Mouse (Mus musculus) E14TG2a.4 (cell line): Measurements from ENCODE around the gene Slc9a5.
A peak's percentile ranks its signal among the peaks of the same experiment; 100 is the strongest.

Experiments
- H3K27me3 ChIP-seq: 2 replicates; pipeline ENCODE4 v1.6.1; 2014; ENCODE audit warnings: low read length, control low read depth; ENCODE audit not compliant: insufficient read depth
- H3K36me3 ChIP-seq: 2 replicates; pipeline ENCODE4 v1.6.1; 2014; ENCODE audit warnings: low read length, control low read depth; ENCODE audit not compliant: insufficient read depth
- H3K4me1 ChIP-seq: replicated peaks from 2 replicates; pipeline ENCODE4 v1.6.1; 2014; ENCODE audit warnings: low read depth, low read length, control low read depth
- H3K4me3 ChIP-seq: replicated peaks from 2 replicates; pipeline ENCODE4 v1.5.1; 2014; ENCODE audit warnings: mild to moderate bottlenecking, low read length
- H3K9me3 ChIP-seq: 2 replicates; pipeline ENCODE4 v1.6.1; 2014; ENCODE audit warnings: low read length, control low read depth
- CTCF ChIP-seq: conservative IDR thresholded peaks from 2 replicates; pipeline ENCODE4 v1.5.1; 2014; ENCODE audit warnings: low read length
- NANOG ChIP-seq: IDR thresholded peaks from 2 replicates; pipeline ENCODE4 v1.6.1; 2014; ENCODE audit warnings: borderline replicate concordance, low read length, mixed read lengths
- POU5F1 ChIP-seq: IDR thresholded peaks from 2 replicates; pipeline ENCODE4 v1.6.1; 2014; ENCODE audit warnings: low read length, borderline replicate concordance

Gene Slc9a5

DNA sequence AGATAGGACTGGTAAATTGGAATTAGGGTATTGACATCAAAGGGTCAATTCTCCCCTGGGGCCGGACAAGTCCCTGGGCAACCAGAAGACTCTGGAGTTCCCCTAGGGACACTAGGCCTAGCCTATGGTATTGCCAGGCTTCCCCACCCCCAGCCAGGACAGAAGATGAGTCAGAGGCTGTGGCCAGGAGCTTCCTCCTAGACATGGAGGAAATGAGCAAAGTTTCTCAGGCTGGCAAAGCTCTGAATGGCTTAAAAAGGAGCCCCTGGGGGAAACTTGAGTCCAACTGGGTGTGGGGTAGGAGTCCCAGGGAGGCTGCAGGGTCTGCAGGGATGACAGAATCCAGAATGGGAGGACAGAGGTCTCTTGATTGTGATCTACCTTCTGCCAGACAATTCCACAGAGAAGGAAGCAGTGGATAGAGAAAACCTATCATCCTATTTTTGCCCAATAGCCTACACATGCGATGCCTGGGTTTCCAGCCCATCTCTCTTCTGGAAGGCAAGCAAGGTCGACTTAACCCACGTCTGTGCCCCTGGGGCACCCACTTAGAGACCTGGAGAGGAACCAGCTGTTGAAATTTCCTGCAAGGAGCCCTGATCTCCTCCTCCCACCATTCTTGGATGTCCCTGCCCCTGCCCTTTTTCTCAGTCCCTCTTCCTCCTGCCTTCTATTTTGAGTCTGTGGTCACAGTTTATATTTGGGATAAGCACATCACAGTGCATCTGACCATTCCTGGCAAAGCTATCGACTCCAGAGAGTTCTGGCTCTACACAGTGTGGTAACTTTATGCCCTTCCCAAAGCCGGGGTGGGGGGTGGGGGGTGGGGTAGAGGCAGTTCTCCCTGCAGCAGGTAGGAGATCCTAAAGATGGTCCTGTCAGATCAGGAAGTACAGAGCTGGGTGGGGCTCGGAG lies 3.3 kb upstream of the Slc9a5 start:
- TF ChIP-seq POU5F1 (no peak), NANOG (no peak), CTCF (no peak)

GRCm38 (mm10) chr8:105346611-105347427 lies 1.8 kb upstream of the Slc9a5 start:
- 0 out of 2 replicates have a peak, but pooled peaks cover 4% of the 10 kb centered on the region for H3K36me3 ChIP-seq
- peaks cover 44% of the 10 kb centered on the region for H3K27me3 ChIP-seq
- no peak for TF ChIP-seq POU5F1
- no peak for TF ChIP-seq NANOG
- no peak for TF ChIP-seq CTCF
- H3K4me1 ChIP-seq = peaks cover 71% of the 10 kb centered on the region
- H3K4me3 ChIP-seq = peak overlapping the region; percentile 90
- H3K9me3 ChIP-seq = no peaks in the 10 kb centered on the region

More for the DNA sequence above, 3.3 kb upstream of the Slc9a5 start:
- H3K36me3 ChIP-seq = 0 out of 2 replicates have a peak, but pooled peaks cover 4% of the 10 kb centered on the region
- H3K4me3 ChIP-seq = 0 out of 2 replicates have a peak overlapping the region, but pooled peaks have one; percentile 13
- no peaks in the 10 kb centered on the region for H3K9me3 ChIP-seq
- H3K27me3 ChIP-seq = peaks cover 33% of the 10 kb centered on the region
- H3K4me1 ChIP-seq = peaks cover 82% of the 10 kb centered on the region

DNA sequence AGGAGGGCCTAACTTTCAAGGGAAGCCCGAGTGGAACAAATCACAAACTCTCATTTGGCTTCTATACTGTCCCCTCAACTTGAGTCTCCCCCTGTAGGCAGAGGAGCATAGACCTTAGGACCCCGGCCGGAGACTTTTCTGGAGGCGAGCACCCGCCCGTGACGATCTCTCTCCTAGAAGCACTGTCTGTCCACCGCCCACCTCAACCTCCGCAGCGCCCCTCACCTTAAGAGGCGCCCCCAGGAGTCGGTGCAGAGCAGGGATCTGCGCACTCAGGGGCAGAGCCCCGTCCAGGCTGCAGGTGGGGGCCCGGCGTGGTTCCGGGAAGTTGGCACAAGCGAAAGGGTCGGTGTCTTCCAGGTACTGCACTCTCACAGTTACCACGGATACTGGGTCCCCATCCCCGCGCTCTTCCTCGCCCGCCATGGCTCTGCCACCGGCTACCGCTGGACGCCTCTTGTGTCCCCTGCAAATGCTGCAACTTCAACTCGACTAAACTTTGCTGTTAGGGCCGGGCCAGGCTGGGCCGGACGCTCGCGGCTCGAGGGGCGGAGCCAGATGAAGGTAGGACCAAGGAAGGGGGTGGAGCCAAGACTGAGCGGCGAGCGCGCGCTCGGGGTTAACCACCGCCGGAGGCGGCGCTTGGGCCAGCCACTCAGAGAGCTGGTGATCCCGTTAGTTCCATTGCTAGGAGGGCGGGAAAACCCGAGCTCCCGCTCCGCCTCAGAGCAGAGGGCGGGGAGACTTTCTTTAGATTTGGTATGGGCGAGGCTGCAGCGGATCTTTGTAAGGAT lies 1.0 kb upstream of the Slc9a5 start, which contains the start of gene Fhod1:
Fhod1 (minus strand) TSS at position 526 of the 794 bp plus-strand sequence.
- Histone ChIP-seq H3K36me3 (0 out of 2 replicates have a peak, but pooled peaks cover 4% of the 10 kb centered on the region), H3K27me3 (peaks cover 44% of the 10 kb centered on the region), H3K9me3 (no peaks in the 10 kb centered on the region), H3K4me3 (peak within 1 kb of the TSS; percentile 90), H3K4me1 (peaks cover 64% of the 10 kb centered on the region)
- peak; percentile 25 for TF ChIP-seq CTCF
- TF ChIP-seq POU5F1 = no peak

DNA sequence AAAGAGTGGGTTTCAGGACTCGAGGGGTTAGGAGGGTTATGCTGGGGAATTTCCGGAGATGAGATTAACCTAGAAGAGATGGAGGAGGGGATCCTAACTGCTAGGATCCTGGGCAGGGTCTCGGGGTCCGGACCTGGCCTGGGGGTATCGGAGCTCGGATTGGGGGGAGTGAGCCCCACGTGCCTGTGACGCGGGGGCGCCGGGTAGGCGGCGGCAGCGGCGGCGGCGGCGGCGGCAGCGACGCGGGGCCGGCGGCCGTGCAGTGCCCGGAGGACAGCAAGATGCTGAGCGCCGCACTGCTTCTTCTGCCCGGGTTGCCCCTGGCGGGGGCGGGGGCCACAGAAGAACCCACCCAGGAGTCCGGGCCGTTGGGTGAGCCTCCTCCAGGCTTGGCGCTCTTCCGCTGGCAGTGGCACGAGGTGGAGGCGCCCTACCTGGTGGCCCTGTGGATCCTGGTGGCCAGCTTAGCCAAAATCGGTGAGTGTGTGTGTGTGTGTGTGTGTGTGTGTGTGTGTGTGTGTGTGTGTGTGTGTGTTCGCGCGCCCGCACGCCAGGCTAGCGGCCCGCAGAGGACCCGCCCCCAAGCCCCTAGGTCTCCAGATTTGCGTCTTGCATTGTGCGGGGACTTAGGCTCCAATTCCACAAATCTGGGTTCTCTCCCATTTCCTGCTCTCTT lies 591 bp downstream of the Slc9a5 start:
- Histone ChIP-seq H3K4me1 (peaks cover 57% of the 10 kb centered on the region), H3K4me3 (peak overlapping the region; percentile 90), H3K9me3 (no peaks in the 10 kb centered on the region), H3K27me3 (peaks cover 44% of the 10 kb centered on the region), H3K36me3 (no peaks in the 10 kb centered on the region)
- no peak for TF ChIP-seq NANOG
- no peak for TF ChIP-seq CTCF
- no peak for TF ChIP-seq POU5F1

DNA sequence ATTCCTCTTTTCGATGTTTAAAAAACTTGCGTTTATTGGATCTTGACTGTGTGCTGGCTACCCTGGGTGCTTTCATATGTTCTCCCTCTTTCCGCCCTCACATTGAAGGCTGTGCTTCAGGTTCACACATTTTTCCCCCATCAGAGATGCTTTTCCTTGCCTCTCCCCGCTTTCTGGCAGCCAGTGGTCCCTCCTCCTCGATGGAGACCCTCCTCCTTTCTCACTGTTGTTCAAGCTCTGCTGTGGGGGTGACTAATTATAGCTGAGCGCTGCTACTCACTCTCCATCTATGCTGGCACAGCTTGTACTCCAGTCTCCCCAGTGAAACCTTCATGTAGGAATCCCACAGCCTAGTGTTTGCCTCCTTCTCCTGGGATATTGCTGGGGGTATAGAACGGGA lies 1.5 kb downstream of the Slc9a5 start:
- peaks cover 41% of the 10 kb centered on the region for H3K27me3 ChIP-seq
- TF ChIP-seq POU5F1 (no peak), NANOG (no peak), CTCF (no peak)
- H3K4me1 ChIP-seq = peaks cover 56% of the 10 kb centered on the region
- H3K9me3 ChIP-seq = no peaks in the 10 kb centered on the region
- no peak overlapping the region for H3K4me3 ChIP-seq
- H3K36me3 ChIP-seq = no peaks in the 10 kb centered on the region

DNA sequence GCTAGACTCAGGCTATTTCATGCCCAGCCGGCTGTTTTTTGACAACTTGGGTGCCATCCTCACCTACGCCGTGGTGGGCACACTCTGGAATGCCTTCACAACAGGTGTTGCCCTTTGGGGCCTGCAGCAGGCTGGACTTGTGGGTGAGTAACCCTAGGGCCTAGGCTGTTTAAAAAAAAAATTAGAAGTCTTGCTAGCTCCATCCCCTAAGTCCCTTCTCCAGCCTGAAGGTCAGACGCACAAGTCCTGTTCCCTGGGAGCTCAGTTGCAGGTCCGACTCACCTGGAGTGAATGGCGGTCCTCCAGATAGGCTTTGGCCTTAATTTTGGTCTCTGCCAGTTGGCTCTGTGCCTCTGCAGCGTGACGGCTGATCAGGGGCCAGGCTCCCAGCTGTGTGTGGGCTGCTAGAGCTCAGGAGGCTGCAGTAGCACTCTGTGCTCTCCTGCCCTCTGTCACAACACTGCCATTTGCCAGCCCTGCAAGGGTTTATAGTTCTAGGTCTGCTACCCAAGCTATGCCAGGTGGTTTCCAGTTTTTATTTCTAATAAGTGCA lies 5.0 kb downstream of the Slc9a5 start:
- peaks cover 27% of the 10 kb centered on the region for H3K27me3 ChIP-seq
- no peaks in the 10 kb centered on the region for H3K9me3 ChIP-seq
- TF ChIP-seq NANOG (no peak), POU5F1 (no peak), CTCF (no peak)
- peaks cover 11% of the 10 kb centered on the region for H3K36me3 ChIP-seq
- peaks cover 54% of the 10 kb centered on the region for H3K4me1 ChIP-seq
- no peak overlapping the region for H3K4me3 ChIP-seq

DNA sequence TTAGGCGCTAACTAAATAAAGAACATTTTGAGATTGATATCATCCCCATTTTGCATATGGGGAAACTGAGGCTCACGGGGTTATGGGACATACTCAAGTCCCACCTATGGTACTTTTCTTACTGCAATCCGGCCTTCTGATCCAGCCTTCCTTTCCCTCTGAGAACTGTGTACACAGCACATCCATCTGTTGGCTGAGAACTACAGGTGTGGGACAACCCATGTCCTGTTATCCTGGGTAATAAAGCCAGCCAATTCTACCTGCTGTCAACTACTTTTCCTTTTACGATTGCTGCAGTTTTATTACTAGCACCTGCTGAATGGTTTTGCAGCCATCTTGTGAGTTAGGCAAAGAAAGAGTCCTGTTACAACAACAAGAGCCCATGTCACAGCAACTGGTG lies 5.9 kb downstream of the Slc9a5 start:
- TF ChIP-seq POU5F1 (no peak), NANOG (no peak), CTCF (no peak)
- H3K4me1 ChIP-seq = peaks cover 59% of the 10 kb centered on the region
- H3K9me3 ChIP-seq = no peaks in the 10 kb centered on the region
- H3K36me3 ChIP-seq = peaks cover 11% of the 10 kb centered on the region
- H3K27me3 ChIP-seq = peaks cover 19% of the 10 kb centered on the region
- H3K4me3 ChIP-seq = no peak overlapping the region
